Mouse (Mus musculus) right cerebral cortex, adult 2 months (tissue): ENCODE data around the gene Gja8.

Experiments
- DNase-seq, 2 experiments: peaks; one replicate each; pipeline ENCODE4 v3.0.0; 2021 to 2022; ENCODE audit warnings: low spot score in 2 of 2

The Gja8 gene

DNA sequence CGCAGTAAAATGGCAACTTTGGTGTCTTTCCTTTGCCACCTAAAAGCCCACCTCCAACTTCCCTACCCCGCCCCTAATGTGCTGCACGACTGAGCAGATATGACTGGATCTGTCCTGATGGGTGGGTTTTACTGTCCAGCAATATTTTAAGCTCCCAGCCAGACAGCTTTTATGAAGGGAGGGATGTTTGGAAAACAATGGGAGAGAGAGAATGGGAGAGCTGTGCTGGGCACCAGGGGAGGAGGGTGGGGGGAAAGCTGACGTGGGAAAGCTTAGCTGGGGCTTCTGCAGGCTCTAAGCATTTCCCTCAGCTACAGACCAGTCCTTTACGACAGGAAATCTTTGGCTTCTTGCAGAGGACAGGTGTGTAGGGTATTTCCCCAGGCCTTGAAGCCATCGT is at the start of gene Gja8:
Gja8 (minus strand) TSS at position 101 of the 400 bp plus-strand sequence.
- no peak for DNase-seq

DNA sequence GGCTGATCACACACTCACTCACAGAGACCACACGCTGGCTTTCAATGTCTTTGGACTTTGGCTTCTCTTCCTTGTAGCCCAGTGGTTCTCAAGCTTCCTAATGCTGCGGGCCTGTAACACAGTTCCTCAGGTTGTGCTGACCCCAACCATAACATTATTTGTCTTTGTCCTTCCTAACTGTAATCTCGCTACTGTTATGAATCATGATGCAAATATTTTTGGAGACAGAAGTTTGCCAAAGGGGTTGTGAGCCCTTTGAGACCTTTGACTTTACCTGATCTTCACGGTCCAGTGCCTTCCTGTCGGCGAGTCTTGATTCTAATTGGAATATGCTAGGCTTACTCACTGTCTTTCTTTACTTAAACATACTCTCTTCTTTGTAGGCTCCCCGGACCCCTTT is 48.6 kb upstream of the Gja8 start:
- no peak for DNase-seq

DNA sequence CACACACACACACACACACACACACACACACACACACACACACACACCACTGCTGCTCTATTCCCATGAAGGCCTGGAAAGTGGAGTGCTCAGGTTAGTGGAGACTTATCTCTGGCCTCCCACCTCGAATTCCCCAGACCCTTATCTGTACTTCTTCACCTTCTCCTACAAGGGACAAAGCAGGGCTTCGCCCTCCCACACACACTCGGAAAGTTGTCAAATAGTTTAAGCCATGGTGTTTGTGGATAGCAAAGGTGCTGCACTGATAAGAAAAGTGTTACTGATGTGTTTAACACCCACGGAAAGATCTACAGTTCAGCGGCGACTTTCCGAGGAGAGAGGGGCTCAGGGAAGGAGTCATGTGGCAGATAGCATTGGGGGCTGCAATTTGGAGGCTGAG is 45.2 kb upstream of the Gja8 start:
- no peak for DNase-seq

DNA sequence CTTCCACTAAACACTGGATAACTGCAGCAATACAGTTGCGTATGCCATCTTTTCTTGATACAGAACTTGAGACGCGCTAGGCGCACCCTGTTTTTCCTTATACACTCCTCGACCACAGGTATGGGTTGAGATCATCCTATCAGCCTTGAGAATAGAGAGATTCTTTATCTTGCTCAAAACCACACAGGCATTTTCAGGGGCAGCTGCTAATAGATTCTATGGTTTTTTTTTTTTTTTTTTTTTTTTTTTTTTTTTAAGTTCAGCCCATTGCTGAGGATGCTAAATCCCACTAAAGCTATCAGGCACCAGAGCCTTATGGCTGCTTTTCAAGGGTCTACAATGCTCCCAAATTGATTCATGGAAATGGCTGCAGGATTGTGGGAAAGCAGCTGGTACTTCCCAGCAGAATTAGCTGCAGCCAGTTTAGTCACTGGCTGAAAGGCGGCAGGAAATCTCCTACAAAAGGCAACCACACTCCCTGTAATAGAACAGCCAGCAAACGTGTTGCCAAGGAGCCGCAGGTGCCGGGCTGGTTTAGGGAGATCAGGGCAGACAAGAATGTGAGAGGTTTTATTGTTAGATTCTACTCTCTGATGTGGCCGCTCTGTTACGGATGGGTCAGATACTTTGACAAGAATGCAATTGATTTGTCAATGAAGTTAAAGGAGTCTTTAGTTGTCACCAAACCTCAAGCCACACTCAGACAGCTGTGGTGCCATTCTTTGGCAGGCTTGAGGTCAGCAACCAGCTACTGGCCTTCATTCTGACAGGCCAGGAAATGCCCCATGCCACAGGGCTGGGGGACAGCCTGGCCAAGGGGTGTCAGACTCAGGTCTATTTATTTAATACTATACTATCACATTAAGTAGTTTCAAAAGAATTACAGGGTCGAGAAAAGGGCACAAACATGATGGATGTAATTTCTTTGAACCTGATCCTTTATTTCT is 37.5 kb upstream of the Gja8 start:
- DNase-seq: peak; percentile 22 to 33

DNA sequence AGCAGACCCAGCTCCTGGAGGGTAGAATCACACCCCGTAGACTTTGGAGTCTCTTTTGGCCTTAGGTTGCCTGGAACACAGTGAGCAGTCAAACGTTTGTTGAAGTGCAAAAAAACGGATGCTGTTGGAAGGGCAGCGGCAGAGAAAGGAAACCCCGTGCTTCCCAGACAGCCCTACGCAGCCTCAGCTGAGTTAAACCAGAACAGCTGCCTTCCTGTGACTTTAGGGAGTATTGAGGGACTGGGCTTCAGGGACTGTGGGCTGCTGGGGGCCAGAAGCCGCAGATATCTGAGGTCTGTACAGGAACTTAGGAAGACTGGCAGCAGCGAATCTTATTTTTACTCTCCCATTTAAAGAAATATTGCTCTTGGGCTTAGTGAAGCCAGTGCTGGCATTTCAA is 34.8 kb upstream of the Gja8 start:
- DNase-seq: no peak

DNA sequence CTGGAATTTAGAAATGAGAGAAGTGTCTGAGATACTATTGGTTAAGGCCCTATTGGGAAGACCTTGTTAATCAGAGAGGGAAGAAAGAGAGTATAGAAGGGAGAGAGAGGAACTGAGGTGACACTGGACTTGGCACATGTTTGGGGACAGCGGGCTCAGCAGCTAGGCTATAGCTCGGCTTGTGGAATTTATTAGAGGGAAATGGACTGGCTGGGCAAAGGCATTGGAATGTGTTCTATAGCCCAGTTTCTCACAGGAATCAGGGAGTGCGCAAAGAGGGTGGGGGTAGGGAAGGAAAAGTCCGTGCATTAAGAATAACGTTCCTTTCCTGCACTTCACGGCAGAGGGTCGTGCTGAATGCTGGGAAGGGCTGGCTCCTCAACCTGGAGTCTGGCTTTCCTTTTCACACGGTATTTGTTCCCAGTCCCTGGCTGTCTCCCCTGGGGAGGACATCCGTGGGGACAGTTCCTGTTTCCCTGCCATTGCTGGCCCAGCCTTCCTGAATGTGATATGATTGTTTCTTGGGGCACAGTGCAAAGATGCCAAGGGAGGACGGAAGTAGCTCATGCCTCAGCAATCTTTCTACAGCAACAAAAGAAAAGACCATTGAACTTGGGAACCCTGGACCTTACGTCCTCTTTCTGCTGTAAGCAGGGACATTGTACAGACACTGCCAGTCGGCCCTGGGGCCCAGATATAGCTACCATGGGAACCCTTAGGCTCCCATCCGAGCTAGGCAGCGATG is 27.8 kb upstream of the Gja8 start:
- no peak for DNase-seq

DNA sequence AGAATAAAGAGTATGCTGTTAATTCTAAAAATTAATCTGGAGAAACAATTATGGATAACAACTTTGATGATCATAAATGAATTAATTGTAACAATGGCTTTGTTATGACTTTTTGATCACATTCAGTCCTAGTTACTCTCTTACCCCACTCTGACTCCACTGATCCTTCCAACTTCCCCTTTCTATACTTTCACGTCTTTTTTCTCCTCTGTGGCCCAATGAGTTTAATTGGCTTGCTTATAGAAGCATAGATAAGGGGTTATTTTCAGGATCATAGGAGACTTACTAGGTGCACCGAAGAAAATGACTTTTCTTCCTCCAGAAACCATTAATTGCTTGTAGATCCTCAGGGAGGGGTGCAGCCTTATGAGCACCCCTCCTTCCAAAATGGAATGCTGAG is 16.9 kb upstream of the Gja8 start:
- no peak for DNase-seq

DNA sequence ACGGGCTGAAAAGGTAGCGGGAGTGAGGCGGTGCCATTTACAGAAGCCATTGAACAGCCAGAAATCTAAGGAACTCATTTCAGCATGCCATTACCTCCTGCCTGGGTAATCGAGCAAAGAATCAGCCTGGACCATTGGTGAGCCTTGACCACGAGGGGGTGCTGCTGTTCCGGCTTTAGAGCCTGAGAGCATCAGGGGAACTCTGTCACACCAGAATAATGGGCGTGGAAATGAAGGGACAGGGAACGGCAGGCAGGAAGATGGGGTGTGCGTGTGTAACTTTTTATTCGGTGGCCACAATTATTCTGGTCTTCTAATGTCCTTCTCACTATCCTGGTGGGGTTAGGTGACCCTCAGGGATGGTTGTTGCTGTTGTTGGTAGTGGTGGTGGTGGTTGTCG is 12.9 kb upstream of the Gja8 start:
- peak; percentile 92 to 95 for DNase-seq

DNA sequence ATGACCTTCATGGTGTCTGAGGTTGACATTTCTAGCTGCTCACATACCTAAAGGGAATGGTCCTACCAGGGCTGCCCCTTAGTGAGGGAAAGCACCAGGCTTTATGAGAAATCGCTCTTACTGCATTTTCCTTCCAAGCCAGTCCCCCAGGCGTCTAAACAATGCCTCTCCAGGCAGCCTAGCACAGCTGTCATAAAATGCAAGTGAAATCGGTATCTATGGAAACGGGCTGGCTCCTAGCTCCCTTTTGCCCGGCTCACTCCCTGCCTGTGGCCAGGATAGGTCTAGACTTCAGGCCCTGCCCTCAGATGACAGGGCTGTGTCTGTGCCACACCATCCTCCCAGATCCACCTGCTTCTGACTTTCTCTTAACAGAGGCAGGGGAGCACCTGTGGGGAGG is 11.8 kb upstream of the Gja8 start:
- DNase-seq: peak; percentile 18 to 22

DNA sequence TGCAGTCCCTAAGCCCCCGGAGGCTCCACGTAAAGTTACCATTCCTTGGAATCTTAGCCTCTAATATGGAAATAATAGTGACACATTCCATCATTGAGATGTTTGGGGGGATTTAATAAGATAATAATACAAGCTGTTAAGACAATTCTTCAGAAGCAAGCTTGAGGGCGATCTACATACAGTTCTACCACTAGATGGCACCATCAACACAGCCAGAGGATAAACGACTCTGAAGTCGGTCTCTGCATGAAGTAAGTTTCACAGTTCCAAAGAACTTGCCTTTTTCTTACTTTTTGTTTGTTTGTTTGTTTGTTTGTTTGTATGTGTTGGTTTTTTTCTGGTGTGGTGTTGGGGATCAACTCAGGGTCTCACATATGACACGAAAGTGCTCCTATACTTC is 10.4 kb upstream of the Gja8 start:
- peak; percentile 9 to 25 for DNase-seq

DNA sequence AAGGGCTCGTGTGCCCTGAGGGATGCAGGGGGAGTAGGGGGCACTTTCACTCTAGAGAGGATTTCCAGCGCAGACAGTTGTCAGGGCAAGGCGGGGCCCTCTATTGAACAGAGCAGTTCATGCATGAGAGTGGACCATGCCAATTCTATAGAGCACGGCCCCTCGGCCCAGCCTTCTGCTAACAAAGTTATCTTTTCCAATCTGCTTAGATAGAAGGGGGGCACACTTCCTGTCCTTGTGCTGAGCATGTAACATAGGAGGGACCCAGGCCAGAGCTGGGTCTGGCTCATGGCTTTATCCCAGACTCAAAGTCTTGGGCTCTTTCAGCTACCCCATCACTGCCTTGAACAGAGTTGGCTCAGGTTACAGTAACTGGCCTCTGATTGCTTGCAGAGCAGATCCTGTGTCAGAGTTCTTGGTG is 5.5 kb upstream of the Gja8 start:
- DNase-seq: no peak

DNA sequence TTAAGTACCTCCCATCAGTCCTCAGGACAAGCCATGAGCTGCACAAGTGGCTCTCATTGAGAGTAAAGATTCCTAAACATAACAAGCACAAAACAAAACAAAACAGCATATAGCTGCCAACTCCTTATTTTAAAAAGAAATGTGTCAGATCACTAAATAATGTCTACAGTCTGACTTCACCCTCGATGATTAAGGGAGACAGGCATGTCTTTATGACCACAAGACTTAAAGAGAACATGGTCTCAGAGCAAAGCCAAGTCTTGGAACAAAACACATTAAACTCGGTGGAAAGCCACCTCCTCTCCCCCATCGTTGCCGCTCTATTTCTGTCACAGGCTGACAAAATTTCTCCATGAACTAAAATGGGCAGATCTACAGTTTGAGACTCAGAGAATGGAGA is 1.2 kb downstream of the Gja8 start:
- no peak for DNase-seq

DNA sequence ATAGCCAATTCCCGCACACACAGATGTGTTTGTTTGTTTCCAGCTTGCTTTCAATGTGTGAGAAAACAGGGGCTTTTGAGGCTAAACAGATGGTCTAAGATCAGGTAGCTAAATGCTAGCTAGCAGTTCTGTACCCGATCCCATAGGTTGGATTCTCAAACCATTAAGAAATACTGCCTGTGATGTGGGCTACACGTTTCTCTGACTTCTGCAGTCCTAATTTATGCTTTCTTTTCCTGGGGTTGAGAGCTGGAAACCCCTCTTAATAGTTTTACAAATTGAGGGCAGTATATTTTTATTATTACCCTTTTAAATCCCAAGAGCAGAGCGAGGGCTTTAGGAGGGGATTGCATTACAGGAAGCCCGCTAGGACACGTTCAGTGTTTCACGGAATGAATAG is 4.8 kb downstream of the Gja8 start:
- no peak for DNase-seq

DNA sequence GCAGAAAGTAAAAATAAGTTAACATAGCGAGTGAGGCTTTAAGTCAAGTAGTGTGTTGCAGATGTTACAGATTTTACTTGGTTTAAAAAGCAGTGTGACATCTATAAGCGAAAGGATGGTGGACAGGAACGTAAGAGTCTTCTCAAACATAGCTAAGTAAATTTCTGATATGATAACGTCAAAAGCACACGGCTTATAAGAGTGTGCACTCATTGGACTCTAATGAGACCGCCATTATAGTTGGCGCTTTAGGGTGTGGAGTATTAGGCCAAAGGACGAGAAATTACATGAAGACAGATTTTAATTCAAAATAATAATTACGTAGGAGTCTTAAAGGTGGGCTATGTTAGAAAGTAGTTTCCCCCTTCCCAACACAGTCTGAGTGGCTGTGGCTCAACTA is 20.2 kb downstream of the Gja8 start:
- DNase-seq: no peak

DNA sequence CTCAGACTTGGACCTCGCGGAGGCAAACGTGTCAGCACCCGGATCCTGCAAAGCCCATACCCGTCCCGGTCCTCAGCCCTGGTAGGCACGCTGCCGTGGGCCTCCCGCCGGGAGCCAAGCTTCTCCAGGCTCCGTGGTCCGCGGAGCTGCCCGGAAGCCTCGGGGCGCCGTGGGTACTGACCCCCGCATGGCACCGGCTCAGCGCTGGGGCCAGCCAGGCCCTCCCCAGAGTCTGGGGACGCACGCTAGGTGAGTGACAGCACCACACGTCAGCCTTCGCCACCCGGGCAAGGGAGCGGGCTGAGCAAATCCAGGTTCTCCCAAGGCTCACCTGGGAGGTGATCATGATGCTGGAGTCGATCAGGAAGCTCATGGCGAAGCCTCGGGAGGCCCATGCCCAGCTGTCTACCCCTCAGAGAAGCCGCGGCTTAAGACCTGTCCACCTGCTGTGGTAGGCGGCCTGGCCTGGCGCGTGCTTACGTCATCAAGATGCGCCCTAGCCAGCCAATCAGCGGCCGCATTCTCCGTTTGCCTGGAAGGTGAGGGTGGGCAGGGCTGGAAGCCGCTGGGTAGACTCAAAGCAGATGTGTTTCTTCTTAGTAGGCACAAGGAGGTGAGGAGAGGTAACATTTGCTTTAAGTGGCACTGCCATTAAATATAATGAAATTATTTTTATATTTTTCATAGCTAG is 20.8 kb downstream of the Gja8 start, which contains the start of gene Gpr89:
Gpr89 (minus strand) TSS at position 496 of the 691 bp plus-strand sequence.
- peak; percentile 96 to 98 for DNase-seq

DNA sequence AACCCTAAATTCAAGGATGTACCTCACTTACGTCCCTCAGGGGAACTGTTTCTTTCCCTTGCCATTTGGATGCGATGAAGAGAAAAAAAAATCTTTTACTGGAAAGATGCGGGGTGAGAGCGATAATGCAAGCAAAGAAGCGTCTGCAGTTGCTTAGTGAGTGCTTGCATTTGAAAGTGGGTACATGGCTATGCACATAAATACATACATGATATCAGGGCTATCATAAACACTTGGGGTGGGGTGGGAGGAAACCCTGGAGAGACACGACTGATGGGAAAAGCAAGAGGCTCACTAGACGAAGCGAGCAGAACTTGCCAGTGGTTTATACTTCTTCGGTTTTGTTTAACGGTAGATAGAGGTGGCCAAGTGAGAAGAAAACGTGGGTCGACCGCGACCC is 21.4 kb downstream of the Gja8 start, which contains the start of gene Gja5:
Gja5 (plus strand) TSS at position 301 of the 400 bp plus-strand sequence.
- no peak for DNase-seq

DNA sequence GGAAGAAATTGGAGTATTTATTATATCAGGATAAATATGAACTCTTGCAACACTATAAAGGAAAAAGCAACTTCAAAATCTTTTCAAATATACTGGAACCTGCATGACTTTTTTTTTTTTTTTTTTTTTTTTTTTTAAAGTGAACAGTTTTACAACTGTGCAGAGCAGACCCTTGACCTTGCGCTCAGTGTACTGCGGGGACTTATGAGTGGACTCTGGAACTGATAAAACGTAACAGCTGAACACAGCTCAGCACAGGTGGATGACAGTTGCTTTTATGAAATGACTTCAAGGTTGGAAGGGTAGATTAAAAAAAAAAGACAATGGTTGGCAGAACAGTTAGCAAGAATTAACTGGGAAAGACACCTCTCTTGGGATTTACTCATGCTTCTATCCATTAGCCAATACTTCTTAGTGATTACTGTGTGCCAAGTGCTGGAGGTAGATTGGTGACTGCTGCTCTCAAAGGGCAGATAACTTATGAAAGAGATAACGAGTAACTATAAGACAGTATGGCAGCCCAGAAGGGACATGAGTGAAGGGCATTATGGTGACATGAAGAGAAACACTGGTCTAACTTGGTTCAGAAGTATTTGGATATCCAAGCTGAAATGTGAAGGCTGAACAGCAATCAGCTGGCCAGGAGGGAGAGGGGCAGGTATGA is 23.4 kb downstream of the Gja8 start:
- no peak for DNase-seq

DNA sequence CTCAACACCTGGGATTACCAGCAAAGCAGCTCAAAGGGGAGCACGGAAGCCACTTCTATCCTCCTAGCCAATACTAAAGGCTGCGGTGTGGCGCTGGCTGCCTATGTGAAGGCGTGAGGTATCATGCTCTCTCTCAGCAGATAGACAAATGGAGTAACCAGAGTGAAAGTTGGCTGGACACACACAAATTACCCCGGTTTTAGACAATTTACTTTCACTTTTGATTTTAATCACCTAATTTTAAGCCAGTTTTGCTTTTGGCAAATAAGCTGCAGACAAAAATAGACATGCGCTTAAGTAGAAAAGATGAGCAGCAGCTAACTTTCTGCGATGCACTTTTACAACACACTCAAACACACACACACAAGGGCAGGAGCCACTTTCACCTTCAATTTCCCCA is 42.1 kb downstream of the Gja8 start:
- DNase-seq: no peak

DNA sequence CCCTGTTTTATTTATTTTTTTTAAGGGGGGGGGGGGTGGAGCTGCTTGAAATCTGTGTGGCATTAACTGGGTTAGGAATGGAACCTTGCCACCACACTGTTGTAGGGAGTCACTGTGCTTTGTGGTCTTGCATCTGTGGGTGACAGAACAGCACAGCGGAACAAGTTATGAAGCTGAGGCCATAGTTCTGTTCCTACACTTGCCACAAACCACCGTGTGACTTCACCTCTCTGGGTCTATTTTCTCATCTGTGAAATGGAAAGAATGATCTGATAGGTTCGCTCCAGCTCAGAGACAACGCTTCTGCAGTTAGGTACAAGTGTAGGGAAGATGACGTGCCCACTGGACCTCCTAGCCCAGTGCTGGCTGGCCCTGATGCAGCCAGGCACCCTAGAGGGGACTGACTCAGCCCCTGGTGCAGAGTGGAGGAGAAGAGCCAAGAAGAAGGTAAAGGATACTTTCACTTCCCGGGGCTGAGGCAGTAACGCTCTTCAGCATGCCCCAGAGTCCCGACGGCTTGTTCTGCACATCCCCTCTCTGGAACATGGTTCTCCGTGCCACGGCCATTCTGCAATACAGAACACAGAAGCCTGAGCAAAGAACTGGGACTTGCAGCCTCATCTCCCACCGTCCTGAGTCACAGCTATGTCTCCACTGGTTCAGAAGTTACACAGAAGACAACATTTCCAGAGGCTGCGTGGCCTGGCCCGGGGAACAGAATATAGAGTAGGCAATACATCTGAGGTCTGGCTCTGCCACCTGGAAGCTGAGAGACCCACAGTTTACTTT is 43.6 kb downstream of the Gja8 start:
- no peak for DNase-seq

DNA sequence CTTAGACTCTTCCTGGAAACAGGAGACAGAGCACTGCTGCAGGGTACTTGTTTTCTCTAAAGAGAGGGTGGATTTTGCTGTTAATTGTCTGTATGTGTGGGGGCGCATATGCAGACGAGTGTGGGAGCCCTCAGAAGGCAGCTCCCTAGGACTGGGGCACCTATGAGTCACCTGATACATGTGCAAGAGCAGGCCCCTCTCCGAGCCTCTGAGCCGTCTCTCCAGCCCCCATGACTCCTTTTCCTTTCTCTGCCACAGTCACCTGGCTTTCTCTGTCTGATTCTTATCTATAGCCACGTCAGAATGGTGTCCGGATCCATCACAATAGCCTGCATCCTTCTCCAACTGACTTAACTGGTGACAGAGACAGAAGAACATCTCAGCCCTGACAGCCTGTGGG is 44.3 kb downstream of the Gja8 start:
- peak; percentile 34 to 46 for DNase-seq

DNA sequence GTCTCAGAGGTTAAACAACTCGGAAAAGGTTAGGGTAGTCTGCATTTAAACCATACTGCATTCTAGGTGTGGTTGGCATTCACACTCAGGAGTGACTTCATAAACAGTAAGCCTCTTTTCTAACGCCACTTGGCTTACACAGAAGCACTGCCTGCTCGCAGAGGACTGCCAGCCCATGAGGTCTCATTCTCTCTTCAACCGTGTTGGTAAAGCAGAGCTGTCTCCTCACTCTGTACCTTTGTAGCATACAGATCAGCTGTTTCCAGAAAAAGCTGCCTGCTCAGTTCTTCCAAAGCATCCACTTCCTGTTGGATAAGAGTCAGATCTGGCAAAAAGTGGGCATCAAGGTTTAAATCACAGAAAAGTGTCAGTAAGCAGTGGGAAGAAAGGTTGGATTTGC is 45.4 kb downstream of the Gja8 start:
- DNase-seq: no peak
